Mouse (Mus musculus): Measurements from ENCODE around the gene Adamts7. TPM values are rescaled to one million over a fixed set of nuclear protein-coding genes. Genes with fewer than 3 reads are reported as not detected.

Gene Adamts7
- polyA plus RNA-seq, 1 experiment, result 6.5 TPM

DNA sequence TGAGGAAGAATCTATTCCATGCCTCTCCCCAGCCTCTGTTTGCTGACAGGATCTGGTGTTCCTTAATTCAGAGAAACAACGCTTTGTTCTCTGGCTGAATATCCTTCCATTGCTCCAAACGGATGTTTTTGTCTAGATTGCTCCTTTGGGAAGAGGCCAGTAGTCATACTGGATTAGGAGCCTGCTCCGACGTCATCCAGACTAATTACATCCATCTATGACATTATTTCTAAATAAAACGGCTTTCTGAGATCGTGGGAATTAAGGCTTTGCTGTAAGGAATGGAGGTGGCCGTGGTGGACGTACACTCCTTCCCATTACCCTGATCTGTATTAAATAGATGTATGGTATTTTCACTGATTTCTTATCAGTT lies 38.0 kb upstream of the Adamts7 start:
- H3K27ac ChIP-seq (ENCODE audit: insufficient read depth, low read length), result no peak overlapping the region; the same call in 1 of the 2 replicates
- no peak overlapping the region for H3K4me3 ChIP-seq (ENCODE audit: insufficient read depth, low read length)
- no peak for TF ChIP-seq CTCF (IDR thresholded peaks at IDR 0.05; ENCODE audit: borderline replicate concordance, insufficient read depth, low read length)
- H3K4me1 ChIP-seq (ENCODE audit: control insufficient read depth, insufficient read depth, low read length), result peaks cover 3% of the 10 kb centered on the region; the same call in 1 of the 2 replicates

DNA sequence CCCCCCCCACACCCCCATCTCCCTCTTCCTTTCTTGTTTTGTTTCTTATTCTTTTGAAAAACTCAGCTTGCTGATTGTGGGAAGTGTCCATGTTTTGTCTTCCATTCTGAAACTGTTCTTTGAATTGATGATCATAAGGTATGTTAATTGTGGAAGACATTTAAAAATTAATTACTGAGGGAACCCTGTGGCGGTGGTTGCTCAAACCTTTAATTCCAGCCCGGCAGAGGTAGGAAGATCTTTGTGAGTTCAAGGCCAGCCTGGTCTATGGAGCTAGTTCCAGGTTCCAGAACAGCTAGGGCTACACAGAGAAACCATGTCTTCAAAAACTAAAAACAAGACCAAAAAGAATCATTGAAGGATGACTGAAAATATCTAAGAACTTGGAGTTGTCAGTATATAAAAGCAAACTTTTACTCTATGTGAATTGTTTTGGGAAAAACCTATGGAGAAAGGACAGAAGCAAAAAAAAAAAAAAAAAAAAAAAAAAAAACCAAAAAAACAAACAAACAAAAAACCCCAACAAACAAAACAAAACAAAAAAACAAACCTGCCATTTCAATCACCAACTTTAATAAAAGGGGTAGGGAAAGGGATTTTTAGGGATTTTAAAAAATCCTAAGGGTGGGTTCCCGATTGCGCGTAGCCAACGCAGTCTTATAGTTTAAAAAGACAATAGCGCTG lies 37.3 kb upstream of the Adamts7 start:
- Histone ChIP-seq H3K4me1 (ENCODE audit: control insufficient read depth, insufficient read depth, low read length) (peaks cover 3% of the 10 kb centered on the region; the same call in 1 of the 2 replicates), H3K27ac (ENCODE audit: insufficient read depth, low read length) (no peak overlapping the region), H3K4me3 (ENCODE audit: insufficient read depth, low read length) (peak overlapping the region; percentile 27)
- no peak for TF ChIP-seq CTCF (IDR thresholded peaks at IDR 0.05; ENCODE audit: borderline replicate concordance, insufficient read depth, low read length)
- TF ChIP-seq POLR2A (IDR thresholded peaks at IDR 0.05; ENCODE audit: low read depth, low read length), result no peak

DNA sequence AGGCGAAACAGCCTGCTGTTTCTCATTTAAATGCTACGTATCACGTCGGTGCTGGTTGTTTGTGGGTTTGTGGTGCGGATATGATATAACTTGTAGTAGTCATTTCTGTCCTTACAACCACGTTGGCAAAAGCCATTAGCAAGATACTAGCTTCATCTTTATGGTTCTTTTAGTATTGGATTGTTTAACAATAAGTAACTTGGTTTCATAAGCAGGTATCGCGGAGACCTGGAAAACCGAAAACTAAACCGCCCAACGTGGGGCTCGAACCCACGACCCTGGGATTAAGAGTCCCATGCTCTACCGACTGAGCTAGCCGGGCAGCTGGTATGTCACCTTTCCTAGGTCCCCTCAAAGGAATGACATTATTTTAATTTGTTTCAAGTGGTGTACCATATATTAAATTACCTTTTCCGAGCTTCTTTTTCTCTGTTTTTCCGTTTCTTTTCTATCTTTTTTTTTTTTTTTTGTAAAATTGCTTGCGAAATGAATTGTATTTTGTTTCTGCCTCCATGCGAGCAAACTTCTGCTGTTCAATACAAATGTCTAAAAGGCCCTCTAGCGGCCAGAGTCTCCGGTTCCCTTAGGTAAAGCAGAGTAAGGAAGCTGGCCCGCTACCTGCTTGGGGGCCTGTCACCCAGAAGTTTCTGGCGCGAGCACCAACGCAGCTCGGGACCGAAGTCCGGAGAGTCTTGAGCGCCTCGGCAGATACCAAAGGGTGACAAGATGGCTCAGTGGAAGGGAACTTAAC lies 36.4 kb upstream of the Adamts7 start:
- Histone ChIP-seq H3K27ac (ENCODE audit: insufficient read depth, low read length) (no peak overlapping the region), H3K4me1 (ENCODE audit: control insufficient read depth, insufficient read depth, low read length) (peaks cover 3% of the 10 kb centered on the region; the same call in 1 of the 2 replicates), H3K4me3 (ENCODE audit: insufficient read depth, low read length) (peak overlapping the region; percentile 27)
- TF ChIP-seq POLR2A (IDR thresholded peaks at IDR 0.05; ENCODE audit: low read depth, low read length), result no peak
- TF ChIP-seq CTCF (IDR thresholded peaks at IDR 0.05; ENCODE audit: borderline replicate concordance, insufficient read depth, low read length), result no peak

DNA sequence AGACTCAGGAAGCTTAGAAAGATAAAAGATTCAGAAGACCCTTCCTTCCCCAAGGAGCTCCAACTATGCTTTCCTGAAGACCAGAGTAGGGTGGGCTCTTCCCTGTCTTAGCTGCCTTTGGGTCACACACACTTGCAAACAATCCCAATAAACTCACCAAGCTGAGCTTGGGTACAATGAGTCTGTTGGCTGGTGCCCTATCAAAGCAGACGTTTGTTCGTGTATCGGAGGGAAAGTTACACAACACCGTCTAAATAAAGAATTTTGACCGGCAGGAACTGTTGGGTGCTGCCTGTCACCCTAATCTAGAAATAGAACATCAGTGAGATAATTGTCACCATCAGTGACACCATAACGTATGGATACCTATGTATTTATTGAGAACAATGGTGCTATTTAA lies 35.7 kb upstream of the Adamts7 start:
- no peak overlapping the region for H3K4me3 ChIP-seq (ENCODE audit: insufficient read depth, low read length)
- TF ChIP-seq POLR2A (IDR thresholded peaks at IDR 0.05; ENCODE audit: low read depth, low read length) (no peak), CTCF (IDR thresholded peaks at IDR 0.05; ENCODE audit: borderline replicate concordance, insufficient read depth, low read length) (no peak)
- H3K27ac ChIP-seq (ENCODE audit: insufficient read depth, low read length), result no peak overlapping the region
- peaks cover 3% of the 10 kb centered on the region; the same call in 1 of the 2 replicates for H3K4me1 ChIP-seq (ENCODE audit: control insufficient read depth, insufficient read depth, low read length)

DNA sequence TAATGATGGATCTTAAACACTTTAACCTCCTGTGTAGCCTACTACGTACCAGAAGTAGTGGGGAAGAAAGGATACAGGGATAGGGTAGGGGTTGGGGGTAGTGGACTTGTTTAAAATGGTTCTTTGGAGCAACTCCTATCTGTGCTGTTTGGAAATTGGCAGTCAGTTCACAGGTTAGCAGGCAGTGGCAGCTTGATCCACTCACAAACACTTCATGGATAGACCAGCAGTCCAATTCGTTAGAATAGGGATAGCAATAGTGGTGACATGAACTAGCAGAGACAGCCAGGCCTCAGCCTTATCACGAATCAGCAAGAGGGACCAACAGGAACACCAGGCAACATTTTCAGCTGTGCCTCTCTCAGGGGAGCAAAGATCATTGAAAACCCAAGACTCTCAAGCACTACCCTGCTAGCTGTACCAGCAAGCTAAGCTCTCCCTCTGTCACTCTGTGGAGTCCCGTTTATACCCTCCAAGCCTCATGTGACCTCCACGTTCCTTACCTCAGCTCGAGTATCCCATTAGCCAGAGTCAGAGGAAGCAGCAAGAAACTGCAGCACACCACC lies 34.1 kb upstream of the Adamts7 start:
- H3K4me3 ChIP-seq (ENCODE audit: insufficient read depth, low read length), result no peak overlapping the region
- no peak overlapping the region for H3K27ac ChIP-seq (ENCODE audit: insufficient read depth, low read length)
- TF ChIP-seq POLR2A (IDR thresholded peaks at IDR 0.05; ENCODE audit: low read depth, low read length) (no peak), CTCF (IDR thresholded peaks at IDR 0.05; ENCODE audit: borderline replicate concordance, insufficient read depth, low read length) (no peak)
- H3K4me1 ChIP-seq (ENCODE audit: control insufficient read depth, insufficient read depth, low read length), result peaks cover 3% of the 10 kb centered on the region; the same call in 1 of the 2 replicates

DNA sequence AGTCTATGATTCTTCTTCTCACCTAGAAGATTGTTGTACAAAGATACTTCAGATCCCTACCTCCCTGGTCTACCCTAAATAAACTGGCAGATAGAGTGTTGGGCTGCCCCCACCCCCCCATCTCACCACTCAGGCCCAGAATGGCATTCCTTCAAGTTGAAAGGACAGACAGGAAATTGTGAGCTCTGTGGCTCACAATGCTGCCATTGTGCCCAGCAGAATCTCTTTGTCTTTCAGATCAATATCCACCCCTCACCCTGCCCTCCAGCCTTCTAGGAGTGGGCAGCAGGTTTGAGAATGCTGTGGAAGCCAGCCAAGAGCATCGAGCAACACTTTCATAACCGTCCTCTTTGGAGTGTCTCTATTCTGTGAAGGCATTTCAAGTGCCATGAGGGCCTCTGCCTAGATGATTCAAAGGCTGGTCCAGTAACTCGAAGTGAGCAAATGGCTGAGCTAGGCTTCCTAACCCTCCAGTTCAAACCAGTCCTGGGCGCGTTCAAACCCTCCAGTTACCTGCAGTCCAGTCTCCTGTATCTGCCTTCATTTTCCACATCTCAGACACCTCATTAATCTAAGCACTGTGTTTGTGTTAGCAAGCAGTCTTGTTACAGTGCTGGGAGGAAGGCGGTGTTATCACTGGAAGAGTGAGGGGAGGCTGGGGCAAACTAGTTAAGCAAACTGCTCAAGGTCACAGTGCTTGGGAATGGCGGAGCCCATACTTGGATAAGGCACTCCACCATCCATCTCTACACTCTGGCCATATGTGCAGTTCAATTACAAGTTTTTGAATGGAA lies 29.1 kb upstream of the Adamts7 start:
- H3K4me1 ChIP-seq (ENCODE audit: control insufficient read depth, insufficient read depth, low read length), result no peaks in the 10 kb centered on the region
- no peak overlapping the region for H3K4me3 ChIP-seq (ENCODE audit: insufficient read depth, low read length)
- no peak overlapping the region for H3K27ac ChIP-seq (ENCODE audit: insufficient read depth, low read length)
- TF ChIP-seq CTCF (IDR thresholded peaks at IDR 0.05; ENCODE audit: borderline replicate concordance, insufficient read depth, low read length), result no peak
- no peak for TF ChIP-seq POLR2A (IDR thresholded peaks at IDR 0.05; ENCODE audit: low read depth, low read length)

DNA sequence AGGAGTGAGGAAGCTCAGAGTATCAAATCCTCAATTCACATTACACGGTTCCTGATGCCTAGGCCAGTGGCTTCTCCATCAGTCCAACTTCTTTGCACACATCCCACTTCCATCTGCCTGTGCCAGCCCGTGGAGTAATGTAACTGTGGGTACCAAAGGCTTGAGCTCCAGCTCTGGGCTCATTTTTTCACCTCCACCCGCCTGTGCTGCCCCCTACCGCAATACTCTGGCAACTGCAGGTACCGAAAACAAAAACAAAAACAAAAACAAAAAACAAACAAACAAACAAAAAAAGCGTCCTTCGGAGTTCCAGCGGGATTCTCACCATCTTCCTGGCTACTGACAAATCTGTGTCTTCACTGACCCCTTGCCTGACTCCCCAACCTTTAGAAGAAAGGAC lies 27.4 kb upstream of the Adamts7 start:
- Histone ChIP-seq H3K4me1 (ENCODE audit: control insufficient read depth, insufficient read depth, low read length) (no peaks in the 10 kb centered on the region), H3K4me3 (ENCODE audit: insufficient read depth, low read length) (no peak overlapping the region), H3K27ac (ENCODE audit: insufficient read depth, low read length) (no peak overlapping the region)
- TF ChIP-seq CTCF (IDR thresholded peaks at IDR 0.05; ENCODE audit: borderline replicate concordance, insufficient read depth, low read length) (no peak), POLR2A (IDR thresholded peaks at IDR 0.05; ENCODE audit: low read depth, low read length) (no peak)

DNA sequence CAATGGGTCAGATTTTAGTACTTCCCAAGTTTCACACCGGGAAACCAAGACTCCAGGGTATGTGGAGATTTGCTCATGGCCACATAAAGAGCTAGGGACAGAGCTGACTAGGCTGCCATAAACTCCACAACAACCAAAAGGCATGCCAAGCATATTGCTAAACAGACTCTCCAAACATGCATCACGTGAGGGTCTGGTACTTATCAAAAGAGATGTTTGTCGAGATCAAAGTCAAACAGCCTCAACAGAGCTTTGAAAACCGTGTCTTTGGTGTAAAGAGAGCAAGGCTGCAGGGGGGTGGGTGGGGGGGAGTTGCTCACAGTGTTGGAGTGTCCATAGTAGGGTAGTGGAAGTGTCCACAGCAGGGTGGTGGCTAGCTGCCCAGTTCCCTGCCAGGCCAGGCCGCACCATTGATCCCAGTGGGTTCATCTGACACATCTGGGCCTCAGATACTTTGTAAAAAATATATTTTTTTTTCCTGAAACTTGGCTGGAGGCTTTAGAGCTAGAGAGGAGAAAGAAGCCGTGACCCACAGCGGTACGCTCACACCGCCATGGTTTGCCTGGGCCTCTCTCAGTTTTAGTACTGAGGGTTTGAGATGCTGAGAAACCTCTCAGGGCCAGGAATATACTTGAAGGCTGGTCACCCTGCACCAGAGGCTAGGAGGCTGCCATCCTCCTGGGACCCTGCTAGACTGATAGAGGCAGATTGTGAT lies 26.7 kb upstream of the Adamts7 start:
- H3K27ac ChIP-seq (ENCODE audit: insufficient read depth, low read length), result no peak overlapping the region

DNA sequence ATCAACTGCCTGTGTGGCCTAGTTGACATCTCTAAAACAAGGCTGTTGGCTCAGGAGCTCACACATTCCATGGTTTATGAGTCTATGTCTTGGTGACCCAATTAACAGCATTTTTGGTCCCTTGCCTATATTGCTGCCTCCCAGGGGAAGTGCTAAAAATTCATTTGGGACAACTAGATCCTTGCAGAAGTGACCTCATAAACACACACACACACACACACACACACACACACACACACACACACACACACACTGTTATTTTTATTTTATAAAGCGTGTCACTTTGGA lies 26.2 kb upstream of the Adamts7 start:
- no peaks in the 10 kb centered on the region for H3K4me1 ChIP-seq (ENCODE audit: control insufficient read depth, insufficient read depth, low read length)
- H3K4me3 ChIP-seq (ENCODE audit: insufficient read depth, low read length), result no peak overlapping the region
- TF ChIP-seq CTCF (IDR thresholded peaks at IDR 0.05; ENCODE audit: borderline replicate concordance, insufficient read depth, low read length), result no peak
- TF ChIP-seq POLR2A (IDR thresholded peaks at IDR 0.05; ENCODE audit: low read depth, low read length), result no peak
- H3K27ac ChIP-seq (ENCODE audit: insufficient read depth, low read length), result no peak overlapping the region

More for the DNA sequence above, 26.7 kb upstream of the Adamts7 start:
- H3K4me3 ChIP-seq (ENCODE audit: insufficient read depth, low read length), result no peak overlapping the region
- TF ChIP-seq POLR2A (IDR thresholded peaks at IDR 0.05; ENCODE audit: low read depth, low read length) (no peak), CTCF (IDR thresholded peaks at IDR 0.05; ENCODE audit: borderline replicate concordance, insufficient read depth, low read length) (no peak)
- H3K4me1 ChIP-seq (ENCODE audit: control insufficient read depth, insufficient read depth, low read length), result no peaks in the 10 kb centered on the region

Measured in embryonic fibroblast, embryonic 13.5 days (primary cell).